Mouse (Mus musculus) large intestine, adult 2 months (tissue): ENCODE measurements around the gene Rims4. TPM values are rescaled to one million over a fixed set of nuclear protein-coding genes. Genes with fewer than 3 reads are reported as not detected.
A peak's percentile ranks its signal among the peaks of the same experiment; 100 is the strongest.

ENCODE experiments used
- DNase-seq: peaks from one replicate; pipeline ENCODE4 v3.0.0-alpha.2; 2012; ENCODE audit warnings: low read depth, low spot score
- WGBS: fragments of 180-500 bp; shearing (Covaris S2); methylation state at CpG from one replicate; pipeline ENCODE4 v1.1.7; 2018; 5-methylcytosine and 5-hydroxymethylcytosine counted together
- polyA plus RNA-seq: library from polyadenylated mRNA; depleted of rRNA; stranded (reverse); fragments of >200 nt; gene quantifications from 2 replicates; pipeline ENCODE4 v1.2.3, GENCODE M21; 2012

Gene Rims4
- polyA plus RNA-seq, 1 experiment: 0.12 TPM

- no peak for DNase-seq
- 73% methylated on average over 7 of the region's 7 CpGs for whole genome bisulfite sequencing
Observed at GRCm38 (mm10) chr2:163875484-163875883, 43.0 kb downstream of the Rims4 start.

- WGBS: 62% methylated on average over 5 of the region's 5 CpGs
- DNase-seq: no peak
Observed at GRCm38 (mm10) chr2:163874877-163875276, 43.6 kb downstream of the Rims4 start.

GRCm38 (mm10) chr2:163871906-163872305, 46.6 kb downstream of the Rims4 start:
- WGBS: 43% methylated on average over 3 of the region's 3 CpGs

GRCm38 (mm10) chr2:163871266-163871665, 47.2 kb downstream of the Rims4 start:
- WGBS: 86% methylated on average over 4 of the region's 4 CpGs
- no peak for DNase-seq

More at GRCm38 (mm10) chr2:163871906-163872305, 46.6 kb downstream of the Rims4 start:
- DNase-seq: no peak

- no peak for DNase-seq
- WGBS: 78% methylated on average over 5 of the region's 5 CpGs
Observed at GRCm38 (mm10) chr2:163869783-163870182, 48.7 kb downstream of the Rims4 start.

- DNase-seq: no peak
- 89% methylated on average over 9 of the region's 9 CpGs for WGBS
Observed at GRCm38 (mm10) chr2:163866061-163866460, 52.4 kb downstream of the Rims4 start.

- no peak for DNase-seq
- WGBS: 88% methylated on average over 5 of the region's 5 CpGs
Observed at GRCm38 (mm10) chr2:163865311-163865710, 53.2 kb downstream of the Rims4 start.

GRCm38 (mm10) chr2:163858254-163858947, 60.1 kb downstream of the Rims4 start:
- WGBS: 14% methylated on average over 50 of the region's 50 CpGs
- DNase-seq: no peak

- no peak for DNase-seq
- 68% methylated on average over 6 of the region's 6 CpGs for WGBS
Observed at GRCm38 (mm10) chr2:163857233-163857632, 61.2 kb downstream of the Rims4 start.

- DNase-seq: no peak
Observed at GRCm38 (mm10) chr2:163853461-163853901, 65.0 kb downstream of the Rims4 start, which contains the start of gene Kcnk15. Gene Kcnk15 (plus strand): TSS chr2:163853651.

GRCm38 (mm10) chr2:163842043-163842442, 76.4 kb downstream of the Rims4 start:
- DNase-seq: no peak
- 70% methylated on average over 4 of the region's 4 CpGs for WGBS

More at GRCm38 (mm10) chr2:163853461-163853901, 65.0 kb downstream of the Rims4 start, which contains the start of gene Kcnk15:
- 2% methylated on average over 38 of the region's 38 CpGs for WGBS

GRCm38 (mm10) chr2:163839519-163839918, 79.0 kb downstream of the Rims4 start:
- WGBS: 21% methylated on average over 6 of the region's 6 CpGs
- DNase-seq: peak; percentile 44

GRCm38 (mm10) chr2:163838043-163838442, 80.4 kb downstream of the Rims4 start:
- WGBS: 20% methylated on average over 9 of the region's 9 CpGs
- peak; percentile 38 for DNase-seq

- 21% methylated on average over 1 of the region's 1 CpGs for WGBS
- no peak for DNase-seq
Observed at GRCm38 (mm10) chr2:163831163-163831562, 87.3 kb downstream of the Rims4 start.

GRCm38 (mm10) chr2:163826494-163826893, 92.0 kb downstream of the Rims4 start:
- WGBS: 19% methylated on average over 5 of the region's 5 CpGs

GRCm38 (mm10) chr2:163825861-163826260, 92.6 kb downstream of the Rims4 start:
- no peak for DNase-seq
- WGBS: 65% methylated on average over 1 of the region's 1 CpGs

More at GRCm38 (mm10) chr2:163826494-163826893, 92.0 kb downstream of the Rims4 start:
- no peak for DNase-seq

GRCm38 (mm10) chr2:163823771-163824170, 94.7 kb downstream of the Rims4 start:
- WGBS: 43% methylated on average over 11 of the region's 11 CpGs
- no peak for DNase-seq

GRCm38 (mm10) chr2:163823248-163823647, 95.2 kb downstream of the Rims4 start:
- WGBS: 8% methylated on average over 4 of the region's 4 CpGs
- no peak for DNase-seq

- 33% methylated on average over 4 of the region's 4 CpGs for WGBS
- no peak for DNase-seq
Observed at GRCm38 (mm10) chr2:163820607-163821006, 97.9 kb downstream of the Rims4 start, which contains the start of gene Ccn5. Gene Ccn5 (plus strand): TSS chr2:163820861.

- 91% methylated on average over 9 of the region's 9 CpGs for WGBS
Observed at GRCm38 (mm10) chr2:163814739-163815465, 103.6 kb downstream of the Rims4 start.

GRCm38 (mm10) chr2:163813077-163813476, 105.4 kb downstream of the Rims4 start:
- no peak for DNase-seq
- WGBS: 72% methylated on average over 5 of the region's 5 CpGs

More at GRCm38 (mm10) chr2:163814739-163815465, 103.6 kb downstream of the Rims4 start:
- no peak for DNase-seq
